Mouse (Mus musculus): ENCODE results near the gene Vwf. TPM values are rescaled to one million over a fixed set of nuclear protein-coding genes. Genes with fewer than 3 reads are reported as not detected.

Gene Vwf
- polyA plus RNA-seq, 1 experiment, result 15.0 TPM

GRCm38 (mm10) chr6:125651335-125651734, 104.8 kb downstream of the Vwf start:
- TF ChIP-seq CTCF (IDR thresholded peaks at IDR 0.05; ENCODE audit: borderline replicate concordance, insufficient read depth, low read depth, low read length), result no peak
- no peak for TF ChIP-seq POLR2A (IDR thresholded peaks at IDR 0.05; ENCODE audit: borderline replicate concordance, insufficient read depth, low read length)
- 94% methylated on average over 3 of the region's 3 CpGs for WGBS
- Histone ChIP-seq H3K4me3 (replicated peaks; ENCODE audit: insufficient read depth, low read depth, low read length) (no peak overlapping the region), H3K4me1 (ENCODE audit: control insufficient read depth, insufficient read depth, low read length) (peaks cover under 1% of the 10 kb centered on the region; the same call in 1 of the 2 replicates), H3K27ac (ENCODE audit: insufficient read depth, low read length) (no peak overlapping the region), H3K27me3 (ENCODE audit: control insufficient read depth, insufficient read depth, low read length) (no peaks in the 10 kb centered on the region)
- DNase-seq, result no peak

- Histone ChIP-seq H3K27ac (ENCODE audit: insufficient read depth, low read length) (no peak overlapping the region), H3K4me3 (replicated peaks; ENCODE audit: insufficient read depth, low read depth, low read length) (no peak overlapping the region), H3K4me1 (ENCODE audit: control insufficient read depth, insufficient read depth, low read length) (peaks cover 8% of the 10 kb centered on the region), H3K27me3 (ENCODE audit: control insufficient read depth, insufficient read depth, low read length) (no peaks in the 10 kb centered on the region)
- DNase-seq, result no peak
- TF ChIP-seq POLR2A (IDR thresholded peaks at IDR 0.05; ENCODE audit: borderline replicate concordance, insufficient read depth, low read length) (no peak), CTCF (IDR thresholded peaks at IDR 0.05; ENCODE audit: borderline replicate concordance, insufficient read depth, low read depth, low read length) (no peak)
- WGBS, result 100% methylated on average over 1 of the region's 1 CpGs
Observed at GRCm38 (mm10) chr6:125653416-125653815, 106.8 kb downstream of the Vwf start.

GRCm38 (mm10) chr6:125656921-125657320, 110.3 kb downstream of the Vwf start:
- H3K4me3 ChIP-seq (replicated peaks; ENCODE audit: insufficient read depth, low read depth, low read length), result no peak overlapping the region
- 11% methylated on average over 13 of the region's 13 CpGs for WGBS
- H3K27ac ChIP-seq (ENCODE audit: insufficient read depth, low read length), result no peak overlapping the region
- H3K27me3 ChIP-seq (ENCODE audit: control insufficient read depth, insufficient read depth, low read length), result no peaks in the 10 kb centered on the region
- peak; percentile 55 to 76 for DNase-seq
- TF ChIP-seq CTCF (IDR thresholded peaks at IDR 0.05; ENCODE audit: borderline replicate concordance, insufficient read depth, low read depth, low read length) (no peak), POLR2A (IDR thresholded peaks at IDR 0.05; ENCODE audit: borderline replicate concordance, insufficient read depth, low read length) (no peak)
- peaks cover 8% of the 10 kb centered on the region for H3K4me1 ChIP-seq (ENCODE audit: control insufficient read depth, insufficient read depth, low read length)

GRCm38 (mm10) chr6:125657966-125658365, 111.4 kb downstream of the Vwf start:
- TF ChIP-seq CTCF (IDR thresholded peaks at IDR 0.05; ENCODE audit: borderline replicate concordance, insufficient read depth, low read depth, low read length) (no peak), POLR2A (IDR thresholded peaks at IDR 0.05; ENCODE audit: borderline replicate concordance, insufficient read depth, low read length) (no peak)
- H3K4me3 ChIP-seq (replicated peaks; ENCODE audit: insufficient read depth, low read depth, low read length), result no peak overlapping the region
- DNase-seq, result no peak
- H3K27ac ChIP-seq (ENCODE audit: insufficient read depth, low read length), result no peak overlapping the region
- peaks cover 8% of the 10 kb centered on the region for H3K4me1 ChIP-seq (ENCODE audit: control insufficient read depth, insufficient read depth, low read length)
- WGBS, result 94% methylated on average over 5 of the region's 5 CpGs
- no peaks in the 10 kb centered on the region for H3K27me3 ChIP-seq (ENCODE audit: control insufficient read depth, insufficient read depth, low read length)

GRCm38 (mm10) chr6:125661106-125661877, 114.7 kb downstream of the Vwf start:
- TF ChIP-seq CTCF (IDR thresholded peaks at IDR 0.05; ENCODE audit: borderline replicate concordance, insufficient read depth, low read depth, low read length), result peak; percentile 68
- no peak for TF ChIP-seq POLR2A (IDR thresholded peaks at IDR 0.05; ENCODE audit: borderline replicate concordance, insufficient read depth, low read length)
- H3K4me3 ChIP-seq (replicated peaks; ENCODE audit: insufficient read depth, low read depth, low read length), result no peak overlapping the region
- peak; percentile 42 to 52 for DNase-seq
- H3K27me3 ChIP-seq (ENCODE audit: control insufficient read depth, insufficient read depth, low read length), result no peaks in the 10 kb centered on the region
- peaks cover 7% of the 10 kb centered on the region for H3K4me1 ChIP-seq (ENCODE audit: control insufficient read depth, insufficient read depth, low read length)
- H3K27ac ChIP-seq (ENCODE audit: insufficient read depth, low read length), result no peak overlapping the region
- 61% methylated on average over 14 of the region's 14 CpGs for WGBS

GRCm38 (mm10) chr6:125663906-125664305, 117.3 kb downstream of the Vwf start:
- 76% methylated on average over 2 of the region's 2 CpGs for WGBS
- DNase-seq, result no peak
- TF ChIP-seq CTCF (IDR thresholded peaks at IDR 0.05; ENCODE audit: borderline replicate concordance, insufficient read depth, low read depth, low read length), result no peak
- TF ChIP-seq POLR2A (IDR thresholded peaks at IDR 0.05; ENCODE audit: borderline replicate concordance, insufficient read depth, low read length), result no peak
- H3K4me1 ChIP-seq (ENCODE audit: control insufficient read depth, insufficient read depth, low read length), result no peaks in the 10 kb centered on the region
- H3K27ac ChIP-seq (ENCODE audit: insufficient read depth, low read length), result no peak overlapping the region
- no peak overlapping the region for H3K4me3 ChIP-seq (replicated peaks; ENCODE audit: insufficient read depth, low read depth, low read length)
- H3K27me3 ChIP-seq (ENCODE audit: control insufficient read depth, insufficient read depth, low read length), result no peaks in the 10 kb centered on the region

GRCm38 (mm10) chr6:125671835-125672234, 125.3 kb downstream of the Vwf start:
- Histone ChIP-seq H3K27me3 (ENCODE audit: control insufficient read depth, insufficient read depth, low read length) (no peaks in the 10 kb centered on the region), H3K4me1 (ENCODE audit: control insufficient read depth, insufficient read depth, low read length) (no peaks in the 10 kb centered on the region), H3K27ac (ENCODE audit: insufficient read depth, low read length) (no peak overlapping the region), H3K4me3 (replicated peaks; ENCODE audit: insufficient read depth, low read depth, low read length) (no peak overlapping the region)
- no peak for DNase-seq
- 92% methylated on average over 3 of the region's 3 CpGs for WGBS
- no peak for TF ChIP-seq POLR2A (IDR thresholded peaks at IDR 0.05; ENCODE audit: borderline replicate concordance, insufficient read depth, low read length)
- TF ChIP-seq CTCF (IDR thresholded peaks at IDR 0.05; ENCODE audit: borderline replicate concordance, insufficient read depth, low read depth, low read length), result no peak

GRCm38 (mm10) chr6:125678492-125678891, 131.9 kb downstream of the Vwf start:
- no peak for DNase-seq
- H3K4me1 ChIP-seq (ENCODE audit: control insufficient read depth, insufficient read depth, low read length), result no peaks in the 10 kb centered on the region
- no peak overlapping the region for H3K4me3 ChIP-seq (replicated peaks; ENCODE audit: insufficient read depth, low read depth, low read length)
- TF ChIP-seq POLR2A (IDR thresholded peaks at IDR 0.05; ENCODE audit: borderline replicate concordance, insufficient read depth, low read length) (no peak), CTCF (IDR thresholded peaks at IDR 0.05; ENCODE audit: borderline replicate concordance, insufficient read depth, low read depth, low read length) (no peak)
- H3K27ac ChIP-seq (ENCODE audit: insufficient read depth, low read length), result no peak overlapping the region
- 77% methylated on average over 1 of the region's 1 CpGs for WGBS
- H3K27me3 ChIP-seq (ENCODE audit: control insufficient read depth, insufficient read depth, low read length), result no peaks in the 10 kb centered on the region
